ENCODE assay signal across 9 mouse cellular contexts in genomic region chr1:191461811-191462491, GRCm38 (mm10). TPM values are rescaled to one million over a fixed set of nuclear protein-coding genes. Genes with fewer than 3 reads are reported as not detected.
DNase-seq lines count a peak whose midpoint lies in the region; ATAC-seq lines count a peak whose summit lies in the region.
"Had no signal": no experiment of that assay in that cellular context is flagged by ENCODE, and none has a peak within 500 bp of the region (broad histone marks: within the 10 kb centered on the region; RNA-seq: fewer than 3 reads in every experiment).

No protein-coding gene starts in this region.

- no peaks in the 10 kb centered on the region for H3K27me3 ChIP-seq in forebrain, embryonic 14.5 days (replicated peaks; ENCODE audit: control insufficient read depth, insufficient read depth, low read length)
- no peaks in the 10 kb centered on the region for H3K27me3 ChIP-seq in hindbrain, embryonic 12.5 days
- no peaks in the 10 kb centered on the region for H3K27me3 ChIP-seq in limb, embryonic 13.5 days
- H3K27me3 ChIP-seq in neural tube, embryonic 14.5 days (ENCODE audit: control insufficient read depth, insufficient read depth, low read length) = no peaks in the 10 kb centered on the region
- H3K27me3 ChIP-seq: liver, embryonic 15.5 days had no signal

- H3K9me3 ChIP-seq in forebrain, embryonic 14.5 days (replicated peaks; ENCODE audit: control insufficient read depth, low read length) = no peaks in the 10 kb centered on the region
- no peaks in the 10 kb centered on the region for H3K9me3 ChIP-seq in hindbrain, embryonic 12.5 days (replicated peaks)
- H3K9me3 ChIP-seq in limb, embryonic 13.5 days = no peaks in the 10 kb centered on the region
- H3K9me3 ChIP-seq in neural tube, embryonic 14.5 days (ENCODE audit: control insufficient read depth, low read length) = no peaks in the 10 kb centered on the region
- H3K9me3 ChIP-seq: liver, embryonic 15.5 days had no signal

- 0 out of 2 replicates have a peak overlapping the region, but pooled peaks have one; percentile 30 for H3K27ac ChIP-seq in forebrain, embryonic 14.5 days (ENCODE audit: low read depth, low read length)
- no peak overlapping the region for H3K27ac ChIP-seq in hindbrain, embryonic 12.5 days
- H3K27ac ChIP-seq in limb, embryonic 13.5 days = peak overlapping the region; percentile 22; the same call in 1 of the 2 replicates
- H3K27ac ChIP-seq in neural tube, embryonic 14.5 days (ENCODE audit: low read depth, low read length) = no peak overlapping the region
- H3K27ac ChIP-seq: liver, embryonic 15.5 days had no signal

- no peak overlapping the region for H3K9ac ChIP-seq in forebrain, embryonic 14.5 days (ENCODE audit: low read length)
- peak overlapping the region; percentile 27; the same call in 1 of the 2 replicates for H3K9ac ChIP-seq in hindbrain, embryonic 12.5 days
- no peak overlapping the region for H3K9ac ChIP-seq in limb, embryonic 13.5 days
- 0 out of 2 replicates have a peak overlapping the region, but pooled peaks have one; percentile 5 for H3K9ac ChIP-seq in neural tube, embryonic 14.5 days (replicated peaks; ENCODE audit: low read depth, low read length)
- H3K9ac ChIP-seq: liver, embryonic 15.5 days had no signal

- peak; percentile 66; the same call in 1 of the 2 replicates for ATAC-seq in forebrain, embryonic 14.5 days
- peak; percentile 83 for ATAC-seq in hindbrain, embryonic 12.5 days (ENCODE audit: low FRiP score)
- ATAC-seq in limb, embryonic 13.5 days (ENCODE audit: low FRiP score, low read depth) = peak; percentile 73; the same call in 1 of the 2 replicates
- ATAC-seq in neural tube, embryonic 14.5 days (ENCODE audit: low read depth) = peak; percentile 68

- H3K4me2 ChIP-seq in forebrain, embryonic 14.5 days (ENCODE audit: low read length) = no peak overlapping the region
- H3K4me2 ChIP-seq in hindbrain, embryonic 12.5 days (replicated peaks) = peak overlapping the region; percentile 31
- peak overlapping the region; percentile 43 for H3K4me2 ChIP-seq in limb, embryonic 13.5 days (replicated peaks)
- peak overlapping the region; percentile 23; the same call in 1 of the 2 replicates for H3K4me2 ChIP-seq in neural tube, embryonic 14.5 days (ENCODE audit: low read depth, low read length)
- H3K4me2 ChIP-seq: liver, embryonic 15.5 days had no signal

- H3K4me3 ChIP-seq in forebrain, embryonic 14.5 days (ENCODE audit: low read depth, low read length) = no peak overlapping the region
- no peak overlapping the region for H3K4me3 ChIP-seq in hindbrain, embryonic 12.5 days
- no peak overlapping the region for H3K4me3 ChIP-seq in limb, embryonic 13.5 days
- H3K4me3 ChIP-seq in neural tube, embryonic 14.5 days (ENCODE audit: low read depth, low read length) = no peak overlapping the region
- H3K4me3 ChIP-seq: liver, embryonic 15.5 days had no signal

- WGBS in forebrain, embryonic 14.5 days = 14% methylated on average over 9 of the region's 9 CpGs
- 11% methylated on average over 9 of the region's 9 CpGs for WGBS in hindbrain, embryonic 12.5 days
- 6% methylated on average over 9 of the region's 9 CpGs for WGBS in limb, embryonic 13.5 days
- 3% methylated on average over 9 of the region's 9 CpGs for WGBS in neural tube, embryonic 14.5 days

- peak; percentile 69 for DNase-seq in embryo, embryonic 10.5 days (ENCODE audit: low spot score)
- DNase-seq in forebrain, embryonic 14.5 days (ENCODE audit: low spot score) = no peak
- no peak for DNase-seq in cerebellum, postnatal 14 days
- DNase-seq in cerebellum, adult 18-20 months = no peak
- no peak for DNase-seq in frontal cortex, adult 2 months (ENCODE audit: extremely low spot score in 1 of 2, low spot score in 1 of 2)

- H3K4me1 ChIP-seq in forebrain, embryonic 14.5 days (ENCODE audit: control insufficient read depth, insufficient read depth, low read length) = peaks cover 7% of the 10 kb centered on the region
- peaks cover 10% of the 10 kb centered on the region for H3K4me1 ChIP-seq in hindbrain, embryonic 12.5 days
- H3K4me1 ChIP-seq in limb, embryonic 13.5 days = peaks cover 19% of the 10 kb centered on the region
- no peaks in the 10 kb centered on the region for H3K4me1 ChIP-seq in neural tube, embryonic 14.5 days (ENCODE audit: control insufficient read depth, insufficient read depth, low read length)

- H3K36me3 ChIP-seq in forebrain, embryonic 14.5 days (ENCODE audit: control insufficient read depth, insufficient read depth, low read length) = no peaks in the 10 kb centered on the region
- no peaks in the 10 kb centered on the region for H3K36me3 ChIP-seq in hindbrain, embryonic 12.5 days
- H3K36me3 ChIP-seq in limb, embryonic 13.5 days = no peaks in the 10 kb centered on the region
- H3K36me3 ChIP-seq in neural tube, embryonic 14.5 days (ENCODE audit: control insufficient read depth, insufficient read depth, low read length) = no peaks in the 10 kb centered on the region
- H3K36me3 ChIP-seq: liver, embryonic 15.5 days had no signal

RNA-seq across cellular contexts. Expression of gene Ppp2r5a, which starts 58.9 kb away (rescaled TPM):
- 10.5 and 11.8 TPM in 2 replicates for polyA plus RNA-seq in forebrain, embryonic 14.5 days (2014; fragmentation: Nextera tagmentation; extraction: Ambion mirVana)
- polyA plus RNA-seq in hindbrain, embryonic 12.5 days (2016; fragmentation: Nextera tagmentation; extraction: Ambion mirVana) = 13.9 and 14.9 TPM in 2 replicates
- polyA plus RNA-seq in limb, embryonic 13.5 days (2015; fragmentation: Nextera tagmentation; extraction: Ambion mirVana) = 11.8 and 12.4 TPM in 2 replicates
- polyA plus RNA-seq in neural tube, embryonic 14.5 days (2014; fragmentation: Nextera tagmentation; extraction: Ambion mirVana) = 6.9 and 9.4 TPM in 2 replicates
- polyA plus RNA-seq in frontal cortex, adult 2 months (2012; rRNA removed) = 90.5 and 94.4 TPM in 2 replicates

Comparison
In these comparisons a context has a peak if more than half of its experiments do, and no peak if none do; other contexts are left out.
1. H3K27ac ChIP-seq: peak in forebrain, embryonic 14.5 days (single experiment) and limb, embryonic 13.5 days (single experiment); none in hindbrain, embryonic 12.5 days (single experiment) and neural tube, embryonic 14.5 days (single experiment).
2. H3K9ac ChIP-seq: peak in hindbrain, embryonic 12.5 days (single experiment) and neural tube, embryonic 14.5 days (single experiment); none in forebrain, embryonic 14.5 days (single experiment) and limb, embryonic 13.5 days (single experiment).
3. Peak in every context shown above with its lines, with median percentiles within 50 percentile points of each other: ATAC-seq.